Comparison of ENCODE assay signal across 30 mouse cellular contexts in the genomic region with DNA sequence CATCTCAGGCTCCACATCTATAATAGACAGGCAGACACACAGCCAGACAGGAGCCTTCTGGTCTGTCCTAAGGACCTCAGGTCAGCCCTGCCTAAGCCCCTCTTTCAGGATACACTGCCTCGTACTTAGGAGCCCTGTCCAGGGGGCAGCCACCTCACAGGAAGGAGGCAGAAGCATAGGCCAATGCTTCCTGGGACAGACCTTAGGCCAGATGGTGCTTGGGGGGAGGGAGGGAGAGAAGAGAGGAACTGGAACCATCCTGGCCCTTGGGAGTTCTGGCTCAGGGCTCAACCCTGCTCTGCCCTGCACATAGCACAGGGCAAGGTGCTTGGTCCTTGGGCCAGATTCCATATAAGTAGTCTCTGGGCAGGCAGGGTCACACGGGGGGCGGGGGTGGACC. TPM values are rescaled to one million over a fixed set of nuclear protein-coding genes. Genes with fewer than 3 reads are reported as not detected.
DNase-seq lines count a peak whose midpoint lies in the region; TF ChIP-seq lines count a peak whose summit lies in the region.
"Had no signal": no experiment of that assay in that cellular context is flagged by ENCODE, and none has a peak within 500 bp of the region (broad histone marks: within the 10 kb centered on the region; RNA-seq: fewer than 3 reads in every experiment).

No protein-coding gene starts in this region.

- no peak overlapping the region for H3K4me2 ChIP-seq in CH12.LX (ENCODE audit: insufficient read depth, low read depth, poor library complexity, severe bottlenecking)
- H3K4me2 ChIP-seq: embryonic facial prominence, embryonic 15.5 days; forebrain, embryonic 13.5 days; heart, embryonic 11.5 days; hindbrain, embryonic 15.5 days; kidney, embryonic 15.5 days; limb, embryonic 13.5 days; liver, embryonic 11.5 days; lung, embryonic 15.5 days; midbrain, embryonic 11.5 days; neural tube, embryonic 12.5 days had no signal

- TF ChIP-seq RAD21 in CH12.LX (IDR thresholded peaks at IDR 0.05; ENCODE audit: low read depth, low read length) = no peak

- DNase-seq in CH12.LX (ENCODE audit: extremely low read depth) = peak; percentile 17
- DNase-seq in brain, adult 2 months (ENCODE audit: low read depth, low spot score) = peak; percentile 90
- DNase-seq in cerebellum, adult 8-10 months = peak; percentile 71
- DNase-seq in cerebellum, postnatal 25 days = peak; percentile 82 to 85
- DNase-seq in adrenal gland, postnatal 4 days (ENCODE audit: low spot score in 2 of 2) = no peak
- no peak for DNase-seq in adrenal gland, adult 18-20 months (ENCODE audit: low spot score in 2 of 2)
- DNase-seq: adrenal gland, postnatal 10 days; B cell, adult 2 months; gastrocnemius, postnatal 36 days; heart, adult 18-20 months; heart, postnatal 36 days; kidney, adult 18-20 months; kidney, postnatal 25 days; right cerebral cortex, adult 18-20 months; spleen, adult 18-20 months; thymus, adult 2 months; thymus, postnatal 4 days had no signal

- H3K4me3 ChIP-seq in CH12.LX (replicated peaks in 1 of 3; ENCODE audit: low read depth in 2 of 3, low read length in 2 of 3, poor library complexity in 1 of 3) = no peak overlapping the region
- H3K4me3 ChIP-seq: embryonic facial prominence, embryonic 10.5 days; embryonic facial prominence, embryonic 15.5 days; forebrain, embryonic 13.5 days; hindbrain, embryonic 15.5 days; kidney, embryonic 15.5 days; limb, embryonic 13.5 days; lung, embryonic 15.5 days; myocyte; neural tube, embryonic 12.5 days had no signal

- no peak overlapping the region for H3K27ac ChIP-seq in CH12.LX (ENCODE audit: insufficient read depth, low read depth)
- H3K27ac ChIP-seq: embryonic facial prominence, embryonic 10.5 days; embryonic facial prominence, embryonic 15.5 days; forebrain, embryonic 13.5 days; hindbrain, embryonic 15.5 days; kidney, embryonic 15.5 days; limb, embryonic 13.5 days; lung, embryonic 15.5 days; neural tube, embryonic 12.5 days had no signal

- peaks cover 29% of the 10 kb centered on the region for H3K27me3 ChIP-seq in CH12.LX (replicated peaks)
- H3K27me3 ChIP-seq: embryonic facial prominence, embryonic 15.5 days; hindbrain, embryonic 15.5 days; kidney, embryonic 15.5 days; lung, embryonic 15.5 days; neural tube, embryonic 12.5 days had no signal

- no peaks in the 10 kb centered on the region for H3K36me3 ChIP-seq in CH12.LX (replicated peaks in 1 of 2; ENCODE audit: control insufficient read depth in 1 of 2, insufficient read depth in 1 of 2, low read length in 1 of 2)
- H3K36me3 ChIP-seq: embryonic facial prominence, embryonic 10.5 days; embryonic facial prominence, embryonic 15.5 days; hindbrain, embryonic 15.5 days; kidney, embryonic 15.5 days; limb, embryonic 13.5 days; lung, embryonic 15.5 days; neural tube, embryonic 12.5 days had no signal

- no peak for TF ChIP-seq CTCF in CH12.LX (conservative IDR thresholded peaks at IDR 0.05 in 1 of 2, IDR thresholded peaks at IDR 0.05 in 1 of 2; ENCODE audit: low read depth in 2 of 2, low read length in 2 of 2)

- in situ Hi-C loops in CH12.LX (cut with MboI; ENCODE audit: low pct_ligation_motif_present, low pct_unique_long_range_greater_than_20kb, low sequenced_read_pairs) = no loop called here

- TF ChIP-seq POLR2A in CH12.LX (IDR thresholded peaks at IDR 0.05; ENCODE audit: low read depth, low read length) = no peak

- H3K79me2 ChIP-seq in CH12.LX (replicated peaks; ENCODE audit: control insufficient read depth, extremely low read depth, insufficient read depth, poor library complexity, severe bottlenecking) = no peaks in the 10 kb centered on the region

- H3K9me3 ChIP-seq in CH12.LX (replicated peaks; ENCODE audit: low read length) = no peaks in the 10 kb centered on the region
- H3K9me3 ChIP-seq: embryonic facial prominence, embryonic 10.5 days; embryonic facial prominence, embryonic 15.5 days; forebrain, embryonic 13.5 days; hindbrain, embryonic 15.5 days; kidney, embryonic 15.5 days; limb, embryonic 13.5 days; lung, embryonic 15.5 days; neural tube, embryonic 12.5 days had no signal

- no peak overlapping the region for H3K9ac ChIP-seq in CH12.LX (ENCODE audit: insufficient read depth, low read depth)
- H3K9ac ChIP-seq: embryonic facial prominence, embryonic 15.5 days; forebrain, embryonic 13.5 days; hindbrain, embryonic 15.5 days; kidney, embryonic 15.5 days; limb, embryonic 13.5 days; lung, embryonic 15.5 days; neural tube, embryonic 12.5 days had no signal

- peaks cover 6 to 24% of the 10 kb centered on the region in 2 experiments; a peak in 3 of 4 replicates for H3K4me1 ChIP-seq in CH12.LX (ENCODE audit: control insufficient read depth in 1 of 2, insufficient read depth in 2 of 2)

- dilution Hi-C loops in CH12.LX (cut with MboI; ENCODE audit: extremely low pct_ligation_motif_present, extremely low pct_unique_long_range_greater_than_20kb, low sequenced_read_pairs) = no loop called here

- 0 out of 2 replicates have a peak, but pooled peaks have one; percentile 23 for TF ChIP-seq EP300 in CH12.LX (IDR thresholded peaks at IDR 0.05; ENCODE audit: low read length)

TF ChIP-seq in CH12.LX, 34 proteins besides CTCF, POLR2A, EP300 and RAD21:
- TF ChIP-seq POLR2AphosphoS2 (IDR thresholded peaks at IDR 0.05; ENCODE audit: low read depth, low read length) (no peak), JUN (IDR thresholded peaks at IDR 0.05; ENCODE audit: insufficient read depth, low read depth, low read length) (no peak), KAT2A (IDR thresholded peaks at IDR 0.05; ENCODE audit: insufficient replicate concordance, low read length) (no peak), MAX (IDR thresholded peaks at IDR 0.05; ENCODE audit: low read length) (no peak), ZNF384 (IDR thresholded peaks at IDR 0.05; ENCODE audit: low read depth, low read length) (no peak), NRF1 (IDR thresholded peaks at IDR 0.05; ENCODE audit: low read depth, low read length) (no peak), ETS1 (conservative IDR thresholded peaks at IDR 0.05; ENCODE audit: low read depth, low read length) (no peak), BHLHE40 (IDR thresholded peaks at IDR 0.05; ENCODE audit: low read depth, low read length) (no peak), ZKSCAN1 (IDR thresholded peaks at IDR 0.05; ENCODE audit: borderline replicate concordance, low read depth, low read length) (no peak), ZC3H11A (IDR thresholded peaks at IDR 0.05; ENCODE audit: low read depth, low read length) (no peak), GABPA (IDR thresholded peaks at IDR 0.05; ENCODE audit: insufficient replicate concordance, low read depth, low read length) (no peak), USF1 (IDR thresholded peaks at IDR 0.05; ENCODE audit: low read depth, low read length) (no peak), RCOR1 (conservative IDR thresholded peaks at IDR 0.05; ENCODE audit: low read depth, low read length) (no peak), MEF2A (IDR thresholded peaks at IDR 0.05; ENCODE audit: borderline replicate concordance, low read depth, low read length) (no peak), MAZ (IDR thresholded peaks at IDR 0.05; ENCODE audit: low read depth, low read length) (no peak), SMC3 (IDR thresholded peaks at IDR 0.05; ENCODE audit: low read depth, low read length) (no peak), PAX5 (IDR thresholded peaks at IDR 0.05; ENCODE audit: low read length) (no peak), MXI1 (IDR thresholded peaks at IDR 0.05; ENCODE audit: low read depth, low read length) (no peak), IRF4 (IDR thresholded peaks at IDR 0.05; ENCODE audit: low read depth, low read length) (no peak), SIN3A (IDR thresholded peaks at IDR 0.05; ENCODE audit: low read length) (no peak)

RNA-seq across cellular contexts. Expression of a gene that starts 9.8 kb away (rescaled TPM):
- 0.04 and 0.59 TPM in 2 replicates for total RNA-seq in CH12.LX (2012; rRNA removed)
- total RNA-seq in CH12.LX (2014; rRNA removed) = 0.08 TPM in 1 of 2 replicates, not detected in the other
- polyA plus RNA-seq in CH12.LX (2012; ENCODE audit: insufficient read length, low read depth) = 0.31 and 0.35 TPM in 2 replicates
- total RNA-seq in adrenal gland, postnatal 4 days (2021) = 1 to 10 TPM in 1 of 2 experiments, under 1 TPM in 1; 0.79 to 1.4 TPM
- total RNA-seq in adrenal gland, adult 18-20 months (2021) = 1 to 10 TPM; 3.3 to 7.6 TPM
- total RNA-seq: megakaryocyte progenitor cell, adult 5-6 weeks had no signal

Comparison
In these comparisons a context has a peak if more than half of its experiments do, and no peak if none do; other contexts are left out.
1. DNase-seq: peak in CH12.LX (single experiment), brain, adult 2 months (single experiment), cerebellum, adult 8-10 months (single experiment) and cerebellum, postnatal 25 days (2 of 2); none in adrenal gland, postnatal 4 days (0 of 2) and adrenal gland, adult 18-20 months (0 of 2).